Mouse (Mus musculus) limb, embryonic 13.5 days (tissue): ENCODE measurements around the gene Myl4. TPM values are rescaled to one million over a fixed set of nuclear protein-coding genes. Genes with fewer than 3 reads are reported as not detected.

Experiments
- ATAC-seq: fragments of 200-750 bp; cut with Nextera tagmentation; 2 replicates; pipeline ENCODE4 v1.8.0; 2017; ENCODE audit warnings: low read depth, moderate number of reproducible peaks, moderate TSS enrichment; ENCODE audit not compliant: low FRiP score
- H3K27ac ChIP-seq: fragments of 300-500 bp; sonication (generic); 2 replicates; pipeline ENCODE4 v1.5.1; 2015; ENCODE audit warnings: inconsistent platforms, mild to moderate bottlenecking, moderate library complexity
- H3K27me3 ChIP-seq: fragments of 300-500 bp; sonication (generic); 2 replicates; pipeline ENCODE4 v1.6.1; 2015; ENCODE audit warnings: mild to moderate bottlenecking, inconsistent platforms
- H3K36me3 ChIP-seq: fragments of 300-500 bp; sonication (generic); 2 replicates; pipeline ENCODE4 v1.6.1; 2015; ENCODE audit warnings: inconsistent platforms, mild to moderate bottlenecking, moderate library complexity
- H3K4me1 ChIP-seq: fragments of 300-500 bp; sonication (generic); 2 replicates; pipeline ENCODE4 v1.6.1; 2015; ENCODE audit warnings: inconsistent platforms
- H3K4me2 ChIP-seq: fragments of 300-500 bp; sonication (generic); replicated peaks from 2 replicates; pipeline ENCODE4 v1.6.1; 2015; ENCODE audit warnings: inconsistent platforms, mild to moderate bottlenecking, moderate library complexity
- H3K4me3 ChIP-seq: fragments of 300-500 bp; sonication (generic); 2 replicates; pipeline ENCODE4 v1.5.1; 2015; ENCODE audit warnings: moderate library complexity, mild to moderate bottlenecking, inconsistent platforms
- H3K9ac ChIP-seq: fragments of 300-500 bp; sonication (generic); 2 replicates; pipeline ENCODE4 v1.6.1; 2015; ENCODE audit warnings: mild to moderate bottlenecking, inconsistent platforms
- H3K9me3 ChIP-seq: fragments of 300-500 bp; sonication (generic); 2 replicates; pipeline ENCODE4 v1.6.1; 2016; ENCODE audit warnings: inconsistent platforms
- WGBS: fragments of 180-500 bp; shearing (Covaris S2); methylation state at CpG from one replicate; pipeline ENCODE4 v1.1.7; 2015; 5-methylcytosine and 5-hydroxymethylcytosine counted together
- polyA plus RNA-seq: library from polyadenylated mRNA; unstranded; fragments of >200 nt; fragmentation: Nextera tagmentation; extraction: Ambion mirVana; gene quantifications from 2 replicates; pipeline ENCODE4 v1.2.1, GENCODE M21; 2015

Myl4 gene
- polyA plus RNA-seq, 1 experiment from 2014 or later: 131 TPM

GRCm38 (mm10) chr11:104611579-104612151, 61.2 kb downstream of the Myl4 start:
- no peaks in the 10 kb centered on the region for H3K9me3 ChIP-seq
- no peak overlapping the region for H3K9ac ChIP-seq
- H3K27ac ChIP-seq: no peak overlapping the region
- no peaks in the 10 kb centered on the region for H3K36me3 ChIP-seq
- no peak for ATAC-seq
- no peak overlapping the region for H3K4me3 ChIP-seq
- peaks cover 15% of the 10 kb centered on the region for H3K4me1 ChIP-seq
- no peak overlapping the region for H3K4me2 ChIP-seq
- WGBS: 47% methylated on average over 4 of the region's 4 CpGs
- H3K27me3 ChIP-seq: peaks cover 47% of the 10 kb centered on the region

GRCm38 (mm10) chr11:104613551-104613950, 63.1 kb downstream of the Myl4 start:
- no peaks in the 10 kb centered on the region for H3K9me3 ChIP-seq
- no peaks in the 10 kb centered on the region for H3K36me3 ChIP-seq
- no peak overlapping the region for H3K9ac ChIP-seq
- H3K4me1 ChIP-seq: peaks cover 4% of the 10 kb centered on the region
- ATAC-seq: no peak
- H3K4me3 ChIP-seq: no peak overlapping the region
- H3K27ac ChIP-seq: no peak overlapping the region
- peaks cover 37% of the 10 kb centered on the region for H3K27me3 ChIP-seq
- 76% methylated on average over 10 of the region's 10 CpGs for WGBS
- no peak overlapping the region for H3K4me2 ChIP-seq

GRCm38 (mm10) chr11:104614130-104614529, 63.7 kb downstream of the Myl4 start:
- Histone ChIP-seq H3K9me3 (no peaks in the 10 kb centered on the region), H3K4me1 (peaks cover 4% of the 10 kb centered on the region; the same call in 1 of the 2 replicates), H3K27me3 (peaks cover 31% of the 10 kb centered on the region), H3K36me3 (no peaks in the 10 kb centered on the region), H3K4me2 (no peak overlapping the region), H3K4me3 (no peak overlapping the region), H3K9ac (no peak overlapping the region), H3K27ac (no peak overlapping the region)
- WGBS: 77% methylated on average over 2 of the region's 2 CpGs
- no peak for ATAC-seq

GRCm38 (mm10) chr11:104616182-104616581, 65.7 kb downstream of the Myl4 start:
- WGBS: 64% methylated on average over 5 of the region's 5 CpGs

GRCm38 (mm10) chr11:104618638-104619076, 68.2 kb downstream of the Myl4 start:
- Histone ChIP-seq H3K9ac (no peak overlapping the region), H3K27ac (no peak overlapping the region), H3K9me3 (no peaks in the 10 kb centered on the region), H3K4me3 (no peak overlapping the region), H3K4me1 (peaks cover 8% of the 10 kb centered on the region), H3K36me3 (no peaks in the 10 kb centered on the region), H3K4me2 (no peak overlapping the region), H3K27me3 (no peaks in the 10 kb centered on the region)
- 73% methylated on average over 6 of the region's 6 CpGs for WGBS
- no peak for ATAC-seq

More at GRCm38 (mm10) chr11:104616182-104616581, 65.7 kb downstream of the Myl4 start:
- Histone ChIP-seq H3K4me1 (peaks cover 8% of the 10 kb centered on the region), H3K36me3 (no peaks in the 10 kb centered on the region), H3K27me3 (peaks cover 11% of the 10 kb centered on the region; the same call in 1 of the 2 replicates), H3K9ac (no peak overlapping the region), H3K27ac (no peak overlapping the region), H3K4me3 (no peak overlapping the region), H3K9me3 (no peaks in the 10 kb centered on the region), H3K4me2 (no peak overlapping the region)
- ATAC-seq: no peak

- no peaks in the 10 kb centered on the region for H3K27me3 ChIP-seq
- no peaks in the 10 kb centered on the region for H3K9me3 ChIP-seq
- 67% methylated on average over 13 of the region's 13 CpGs for whole genome bisulfite sequencing
- no peak overlapping the region for H3K4me2 ChIP-seq
- no peak overlapping the region for H3K4me3 ChIP-seq
- peaks cover 8% of the 10 kb centered on the region for H3K4me1 ChIP-seq
- no peaks in the 10 kb centered on the region for H3K36me3 ChIP-seq
- H3K9ac ChIP-seq: no peak overlapping the region
- ATAC-seq: no peak
- H3K27ac ChIP-seq: no peak overlapping the region
These were observed 68.9 kb downstream of the Myl4 start for GRCm38 (mm10) chr11:104619084-104620022.

- Histone ChIP-seq H3K4me3 (no peak overlapping the region), H3K9ac (no peak overlapping the region), H3K4me2 (no peak overlapping the region), H3K4me1 (peaks cover 23% of the 10 kb centered on the region), H3K36me3 (no peaks in the 10 kb centered on the region), H3K27ac (no peak overlapping the region), H3K27me3 (no peaks in the 10 kb centered on the region), H3K9me3 (no peaks in the 10 kb centered on the region)
- WGBS: 52% methylated on average over 11 of the region's 12 CpGs
- ATAC-seq: no peak
These were observed 71.8 kb downstream of the Myl4 start for GRCm38 (mm10) chr11:104622040-104622962.

GRCm38 (mm10) chr11:104624791-104625391, 74.4 kb downstream of the Myl4 start:
- Histone ChIP-seq H3K4me2 (peak overlapping the region; percentile 27), H3K4me1 (peaks cover 18% of the 10 kb centered on the region), H3K4me3 (no peak overlapping the region), H3K9me3 (no peaks in the 10 kb centered on the region), H3K27ac (peak overlapping the region; percentile 44; the same call in 1 of the 2 replicates), H3K27me3 (no peaks in the 10 kb centered on the region), H3K9ac (peak overlapping the region; percentile 31; the same call in 1 of the 2 replicates), H3K36me3 (no peaks in the 10 kb centered on the region)
- 20% methylated on average over 6 of the region's 6 CpGs for WGBS
- ATAC-seq: peak; percentile 76

GRCm38 (mm10) chr11:104625453-104626402, 75.3 kb downstream of the Myl4 start:
- 31% methylated on average over 12 of the region's 12 CpGs for WGBS
- Histone ChIP-seq H3K9ac (peak overlapping the region; percentile 31; the same call in 1 of the 2 replicates), H3K27ac (peak overlapping the region; percentile 44; the same call in 1 of the 2 replicates), H3K9me3 (no peaks in the 10 kb centered on the region), H3K4me3 (no peak overlapping the region), H3K36me3 (no peaks in the 10 kb centered on the region), H3K4me2 (peak overlapping the region; percentile 27; the same call in 1 of the 2 replicates), H3K4me1 (peaks cover 18% of the 10 kb centered on the region), H3K27me3 (no peaks in the 10 kb centered on the region)
- ATAC-seq: peak; percentile 64

GRCm38 (mm10) chr11:104626635-104627034, 76.2 kb downstream of the Myl4 start:
- no peaks in the 10 kb centered on the region for H3K27me3 ChIP-seq
- H3K36me3 ChIP-seq: no peaks in the 10 kb centered on the region
- peaks cover 18% of the 10 kb centered on the region for H3K4me1 ChIP-seq
- no peak overlapping the region for H3K4me2 ChIP-seq
- ATAC-seq: no peak
- H3K9ac ChIP-seq: no peak overlapping the region
- H3K27ac ChIP-seq: no peak overlapping the region
- no peak overlapping the region for H3K4me3 ChIP-seq
- no peaks in the 10 kb centered on the region for H3K9me3 ChIP-seq
